8 mouse cellular contexts compared by ENCODE assay signal in the genomic region with DNA sequence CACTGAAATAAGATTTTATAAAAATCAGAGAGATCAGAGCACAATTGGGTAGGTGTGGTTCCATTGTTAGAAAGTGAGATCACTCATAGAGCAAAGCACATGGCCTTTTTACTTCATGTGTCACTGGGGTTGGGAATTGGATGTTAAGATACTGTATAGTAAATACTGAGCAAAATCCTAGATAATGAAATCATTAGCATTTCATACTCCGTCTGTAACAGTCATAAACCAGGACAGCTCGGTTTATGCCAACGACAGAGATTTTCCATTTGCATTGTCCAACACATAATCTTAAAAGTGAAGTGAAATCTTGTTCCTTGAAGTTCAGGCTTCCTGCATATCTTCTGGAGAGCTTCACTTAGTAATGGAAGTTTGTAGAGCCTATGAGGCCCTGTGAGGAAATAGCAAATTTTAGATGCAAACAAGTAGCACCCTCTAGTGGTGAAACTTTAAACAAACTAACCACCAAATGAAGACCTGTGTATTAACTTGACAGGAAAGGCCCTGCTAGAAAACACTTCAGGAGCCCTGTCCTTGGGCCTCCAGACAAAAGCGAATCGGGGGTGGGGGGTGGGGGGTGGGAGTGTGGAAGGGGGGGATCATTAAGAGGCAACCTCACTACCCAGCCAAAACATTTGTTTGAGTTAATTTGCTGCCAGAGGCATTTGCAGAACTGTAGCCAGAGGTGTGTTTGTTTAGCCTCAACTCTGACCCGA.
DNase-seq lines count a peak whose midpoint lies in the region; ATAC-seq and TF ChIP-seq lines count a peak whose summit lies in the region.
"Had no signal": no experiment of that assay in that cellular context is flagged by ENCODE, and none has a peak within 500 bp of the region (broad histone marks: within the 10 kb centered on the region; RNA-seq: fewer than 3 reads in every experiment).

No protein-coding gene starts in this region.

- no peak overlapping the region for H3K27ac ChIP-seq in left cerebral cortex, adult 2 months
- H3K27ac ChIP-seq in embryonic facial prominence, embryonic 12.5 days = no peak overlapping the region
- H3K27ac ChIP-seq in limb, embryonic 11.5 days (replicated peaks; ENCODE audit: low read depth, low read length) = peak overlapping the region; percentile 61

- H3K9me3 ChIP-seq in embryonic facial prominence, embryonic 12.5 days = no peaks in the 10 kb centered on the region
- H3K9me3 ChIP-seq in limb, embryonic 11.5 days (ENCODE audit: control insufficient read depth, low read length) = no peaks in the 10 kb centered on the region
- H3K9me3 ChIP-seq: heart, embryonic 13.5 days had no signal

- ATAC-seq in embryonic facial prominence, embryonic 12.5 days (ENCODE audit: insufficient number of reproducible peaks, insufficient read depth, low FRiP score, low TSS enrichment) = peak; percentile 45; the same call in 1 of the 2 replicates
- ATAC-seq in limb, embryonic 11.5 days (ENCODE audit: insufficient number of reproducible peaks, low FRiP score, low TSS enrichment, low read depth) = peak; percentile 57

- H3K4me2 ChIP-seq in embryonic facial prominence, embryonic 12.5 days (replicated peaks) = no peak overlapping the region
- H3K4me2 ChIP-seq in limb, embryonic 11.5 days (ENCODE audit: low read depth, severe bottlenecking) = no peak overlapping the region
- H3K4me2 ChIP-seq: heart, embryonic 13.5 days had no signal

- no peak overlapping the region for H3K4me3 ChIP-seq in left cerebral cortex, adult 2 months
- no peak overlapping the region for H3K4me3 ChIP-seq in embryonic facial prominence, embryonic 12.5 days
- H3K4me3 ChIP-seq in limb, embryonic 11.5 days (ENCODE audit: low read depth, low read length) = no peak overlapping the region
- H3K4me3 ChIP-seq: heart, embryonic 13.5 days had no signal

- WGBS in embryonic facial prominence, embryonic 12.5 days = 48% methylated on average over 6 of the region's 6 CpGs
- 47% methylated on average over 6 of the region's 6 CpGs for WGBS in limb, embryonic 11.5 days

- no peak overlapping the region for H3K9ac ChIP-seq in embryonic facial prominence, embryonic 12.5 days
- no peak overlapping the region for H3K9ac ChIP-seq in limb, embryonic 11.5 days (ENCODE audit: low read length)
- H3K9ac ChIP-seq: heart, embryonic 13.5 days had no signal

- H3K36me3 ChIP-seq in embryonic facial prominence, embryonic 12.5 days = no peaks in the 10 kb centered on the region
- no peaks in the 10 kb centered on the region for H3K36me3 ChIP-seq in limb, embryonic 11.5 days (ENCODE audit: control insufficient read depth, insufficient read depth, low read length)
- H3K36me3 ChIP-seq: heart, embryonic 13.5 days had no signal

- TF ChIP-seq CTCF in left cerebral cortex, adult 2 months (IDR thresholded peaks at IDR 0.05) = peak; percentile 68

- no peak for DNase-seq in left cerebral cortex, adult 2 months (ENCODE audit: extremely low spot score in 1 of 2, low spot score in 2 of 2)
- DNase-seq in left cerebral cortex, postnatal 36 days (ENCODE audit: low spot score in 2 of 2) = no peak
- peak; percentile 81 for DNase-seq in adipocyte (ENCODE audit: low spot score)
- DNase-seq in limb, embryonic 11.5 days (ENCODE audit: low spot score) = no peak
- DNase-seq in retina, embryonic 14.5 days (ENCODE audit: low spot score) = peak; percentile 85
- DNase-seq in spleen, postnatal 10 days (ENCODE audit: low spot score in 2 of 2) = no peak

- no peaks in the 10 kb centered on the region for H3K27me3 ChIP-seq in embryonic facial prominence, embryonic 12.5 days
- no peaks in the 10 kb centered on the region for H3K27me3 ChIP-seq in limb, embryonic 11.5 days (ENCODE audit: control insufficient read depth, insufficient read depth, low read length)
- H3K27me3 ChIP-seq: heart, embryonic 13.5 days had no signal

- intact Hi-C loops in left cerebral cortex, adult 2 months (cut with DNase I) = loop anchor here (1.0 kb wide), 1 partner anchor 157 kb away; no protein-coding TSS in a partner anchor
- intact Hi-C loops in left cerebral cortex, postnatal 36 days (cut with DNase I) = loop anchor here (1.0 kb wide), 1 partner anchor 157 kb away; no protein-coding TSS in a partner anchor

- H3K4me1 ChIP-seq in embryonic facial prominence, embryonic 12.5 days = 0 out of 2 replicates have a peak, but pooled peaks cover 4% of the 10 kb centered on the region
- H3K4me1 ChIP-seq in limb, embryonic 11.5 days (ENCODE audit: control insufficient read depth, insufficient read depth, low read length) = peaks cover 5% of the 10 kb centered on the region

Comparison
In these comparisons a context has a peak if more than half of its experiments do, and no peak if none do; other contexts are left out.
1. DNase-seq: peak in adipocyte (single experiment) and retina, embryonic 14.5 days (single experiment); none in left cerebral cortex, adult 2 months (0 of 2), left cerebral cortex, postnatal 36 days (0 of 2), limb, embryonic 11.5 days (single experiment) and spleen, postnatal 10 days (0 of 2).